Mouse (Mus musculus): Measurements from ENCODE around the gene Gm765.

GRCm38 (mm10) chr6:98234097-98234496 is 108.5 kb downstream of the Gm765 start:
- no peak for TF ChIP-seq CTCF (IDR thresholded peaks at IDR 0.05; ENCODE audit: low read depth)
- TF ChIP-seq EP300 (optimal IDR thresholded peaks at IDR 0.05) = no peak

Measured in stomach, postnatal 0 days (tissue).